Mouse (Mus musculus): ENCODE results near the gene Ryk.
"Not testable (repeated sequence)": the region's sequence is repeated elsewhere in the genome, so short reads cannot be mapped to it uniquely, and the experiment has no call there.

GRCm38 (mm10) chr9:102913597-102913996, 78.9 kb downstream of the Ryk start:
- TF ChIP-seq GATA1, TAL1 (IDR thresholded peaks at IDR 0.05; ENCODE audit: low read length): not testable (repeated sequence)

All from erythroblast, embryonic 14.5 days (primary cell).